Mouse (Mus musculus) embryonic stem cell, embryonic (primary cell): ENCODE results near the gene Ulk1.

Source experiments
- CTCF ChIA-PET, 4 experiments: fragments of 300-600 bp in 2 of 4; fragments of 350-600 bp in 2 of 4; sonication (Branson Sonifier 250); formaldehyde crosslinking; loops; one replicate each; lab custom pipeline; 2022; ENCODE audit warnings: inconsistent platforms in 2 of 4; lab: Charles Lee
- POLR2A ChIA-PET, 4 experiments: fragments of 300-600 bp in 2 of 4; fragments of 350-600 bp in 2 of 4; sonication (Branson Sonifier 250); formaldehyde crosslinking; loops; one replicate each; lab custom pipeline; 2022; ENCODE audit warnings: antibody characterized with exemption in 4 of 4, inconsistent platforms in 1 of 4; lab: Charles Lee

The Ulk1 gene

GRCm38 (mm10) chr5:110783150-110783549, 26.7 kb downstream of the Ulk1 start:
- ChIA-PET POLR2A (interaction anchor here in 3 of 4 experiments (0.5 to 23.9 kb wide), 7 partner anchors 12 to 60 kb away, joined by 3 to 589 read pairs (median 4); partner anchors contain the start of genes Ep400 (in 3 of the 3) and Ulk1 (in 1 of the 3)), CTCF (interaction anchor here in 2 of 4 experiments (0.5 to 1.4 kb wide), 2 partner anchors 12 to 1611 kb away, joined by 3 to 5 read pairs; no protein-coding TSS in a partner anchor)

- CTCF ChIA-PET: interaction anchor here in 1 of 4 experiments (0.5 kb wide), 1 partner anchor 58 kb away, joined by 4 read pairs; the partner anchor contains the start of genes Chek2 and Hscb
Measured at GRCm38 (mm10) chr5:110781529-110782238, 28.2 kb downstream of the Ulk1 start.

GRCm38 (mm10) chr5:110780761-110781528, 29.0 kb downstream of the Ulk1 start:
- ChIA-PET CTCF (interaction anchor here in 1 of 4 experiments (1.4 kb wide), 1 partner anchor 10 kb away, joined by 8 read pairs; the partner anchor contains the start of gene Ep400), POLR2A (interaction anchor here in 3 of 4 experiments (0.6 to 23.9 kb wide), 17 partner anchors 8 to 122 kb away, joined by 3 to 589 read pairs (median 4); partner anchors contain the start of genes Ep400 (in 3 of the 3) and Ulk1 (in 2 of the 3))

More at GRCm38 (mm10) chr5:110781529-110782238, 28.2 kb downstream of the Ulk1 start:
- POLR2A ChIA-PET: interaction anchor here in 3 of 4 experiments (0.7 to 23.9 kb wide), 12 partner anchors 11 to 123 kb away, joined by 3 to 589 read pairs (median 4); partner anchors contain the start of genes Ep400 (in 3 of the 3) and Ulk1 (in 2 of the 3)

GRCm38 (mm10) chr5:110779998-110780760, 29.7 kb downstream of the Ulk1 start, which contains the start of gene Pus1:
Gene Pus1, minus strand, starts transcription at chr5:110780659.
- POLR2A ChIA-PET: interaction anchor here in 3 of 4 experiments (0.5 to 23.9 kb wide), 18 partner anchors 9 to 135 kb away, joined by 3 to 589 read pairs (median 4); partner anchors contain the start of genes Ep400 (in 3 of the 3) and Ulk1 (in 2 of the 3)
- CTCF ChIA-PET: interaction anchor here in 2 of 4 experiments (1.3 to 1.4 kb wide), 2 partner anchors 9 kb away, joined by 7 to 8 read pairs; partner anchors contain the start of gene Ep400 (in 2 of the 2)

GRCm38 (mm10) chr5:110779276-110779997, 30.5 kb downstream of the Ulk1 start:
- ChIA-PET CTCF (interaction anchor here in 3 of 4 experiments (1.2 to 1.4 kb wide), 4 partner anchors 8 to 9 kb away, joined by 3 to 8 read pairs (median 6); partner anchors contain the start of gene Ep400 (in 3 of the 3)), POLR2A (interaction anchor here in 3 of 4 experiments (0.5 to 23.9 kb wide), 12 partner anchors 9 to 136 kb away, joined by 3 to 589 read pairs (median 6); partner anchors contain the start of genes Ep400 (in 2 of the 3) and Ulk1 (in 2 of the 3))

- POLR2A ChIA-PET: interaction anchor here in 3 of 4 experiments (1.0 to 23.9 kb wide), 7 partner anchors 8 to 28 kb away, joined by 3 to 589 read pairs (median 9); partner anchors contain the start of genes Ep400 (in 2 of the 3) and Ulk1 (in 1 of the 3)
Measured at GRCm38 (mm10) chr5:110778263-110778662, 31.6 kb downstream of the Ulk1 start.

GRCm38 (mm10) chr5:110776141-110776540, 33.8 kb downstream of the Ulk1 start:
- ChIA-PET POLR2A (interaction anchor here in 2 of 4 experiments (0.6 to 2.5 kb wide), 4 partner anchors 11 to 34 kb away, joined by 3 to 8 read pairs (median 5); partner anchors contain the start of gene Ulk1 (in 1 of the 2)), CTCF (no interaction called here)

More at GRCm38 (mm10) chr5:110778263-110778662, 31.6 kb downstream of the Ulk1 start:
- CTCF ChIA-PET: interaction anchor here in 2 of 4 experiments (0.5 to 1.2 kb wide), 3 partner anchors 8 to 62 kb away, joined by 3 to 5 read pairs (median 3); partner anchors contain the start of genes Chek2 (in 1 of the 2), Ep400 (in 1 of the 2) and Hscb (in 1 of the 2)

GRCm38 (mm10) chr5:110774511-110774910, 35.4 kb downstream of the Ulk1 start:
- ChIA-PET POLR2A (interaction anchor here in 2 of 4 experiments (0.6 to 2.5 kb wide), 12 partner anchors 9 to 202 kb away, joined by 3 to 8 read pairs (median 4); partner anchors contain the start of gene Ulk1 (in 1 of the 2)), CTCF (interaction anchor here in 3 of 4 experiments (0.6 to 1.2 kb wide), 3 partner anchors 14 to 67 kb away, joined by 3 to 4 read pairs (median 4); no protein-coding TSS in a partner anchor)

GRCm38 (mm10) chr5:110772945-110773344, 37.0 kb downstream of the Ulk1 start:
- ChIA-PET CTCF (interaction anchor here (0.6 to 1.0 kb wide), 5 partner anchors 14 to 38 kb away, joined by 3 to 10 read pairs (median 3); no protein-coding TSS in a partner anchor), POLR2A (interaction anchor here (0.6 to 5.8 kb wide), 11 partner anchors 13 to 337 kb away, joined by 3 to 105 read pairs (median 8); partner anchors contain the start of gene Ulk1 (in 2 of the 4))

- CTCF ChIA-PET: interaction anchor here (0.6 to 2.7 kb wide), 32 partner anchors 8 to 499 kb away, joined by 3 to 22 read pairs (median 4); partner anchors contain the start of genes Chek2 (in 2 of the 4), Fbrsl1 (in 1 of the 4), Galnt9 (in 1 of the 4) and Hscb (in 1 of the 4)
- POLR2A ChIA-PET: interaction anchor here (0.6 to 6.6 kb wide), 93 partner anchors 8 to 1511 kb away, joined by 3 to 105 read pairs (median 5); partner anchors contain the start of genes Ddx51 (in 3 of the 4), Noc4l (in 3 of the 4), Pus1 (in 3 of the 4) and Pxmp2 (in 3 of the 4)
Measured at GRCm38 (mm10) chr5:110770448-110771158, 39.3 kb downstream of the Ulk1 start, which contains the start of gene Ep400. Gene Ep400, minus strand, starts transcription at chr5:110770717.

- ChIA-PET POLR2A (interaction anchor here (0.6 to 6.6 kb wide), 71 partner anchors 9 to 1511 kb away, joined by 3 to 105 read pairs (median 5); partner anchors contain the start of genes Pus1 (in 3 of the 4), Pxmp2 (in 3 of the 4), Ulk1 (in 3 of the 4) and Ddx51 (in 2 of the 4)), CTCF (interaction anchor here (1.0 to 2.7 kb wide), 18 partner anchors 9 to 500 kb away, joined by 3 to 22 read pairs (median 5); partner anchors contain the start of genes Chek2 (in 1 of the 4), Hscb (in 1 of the 4), Pus1 (in 1 of the 4) and Ulk1 (in 1 of the 4))
Measured at GRCm38 (mm10) chr5:110770031-110770445, 39.9 kb downstream of the Ulk1 start.

GRCm38 (mm10) chr5:110769272-110769671, 40.6 kb downstream of the Ulk1 start:
- CTCF ChIA-PET: interaction anchor here in 1 of 4 experiments (1.6 to 2.7 kb wide), 2 partner anchors 21 to 392 kb away, joined by 4 to 22 read pairs; no protein-coding TSS in a partner anchor
- POLR2A ChIA-PET: interaction anchor here (0.6 to 6.6 kb wide), 27 partner anchors 10 to 501 kb away, joined by 3 to 105 read pairs (median 13); partner anchors contain the start of genes Ulk1 (in 3 of the 4), Chek2 (in 1 of the 4), Ddx51 (in 1 of the 4) and Hscb (in 1 of the 4)

- POLR2A ChIA-PET: interaction anchor here in 2 of 4 experiments (1.0 to 2.4 kb wide), 2 partner anchors 10 to 40 kb away, joined by 3 to 16 read pairs; no protein-coding TSS in a partner anchor
- CTCF ChIA-PET: no interaction called here
Measured at GRCm38 (mm10) chr5:110763890-110764289, 46.0 kb downstream of the Ulk1 start.

- ChIA-PET CTCF (no interaction called here), POLR2A (interaction anchor here in 3 of 4 experiments (0.9 to 2.6 kb wide), 5 partner anchors 12 to 56 kb away, joined by 3 to 9 read pairs (median 3); partner anchors contain the start of gene Ep400 (in 2 of the 3))
Measured at GRCm38 (mm10) chr5:110745021-110745420, 64.9 kb downstream of the Ulk1 start.
